Mouse (Mus musculus) midbrain, embryonic 11.5 days (tissue): Measurements from ENCODE around the gene Kcnk2. TPM values are rescaled to one million over a fixed set of nuclear protein-coding genes. Genes with fewer than 3 reads are reported as not detected.

ENCODE experiments used
- ATAC-seq: fragments of 200-750 bp; cut with Nextera tagmentation; 2 replicates; pipeline ENCODE4 v1.8.0; 2017; ENCODE audit warnings: moderate TSS enrichment, moderate library complexity; ENCODE audit not compliant: low FRiP score
- DNase-seq: peaks from one replicate; pipeline ENCODE4 v3.0.0; 2015; ENCODE audit warnings: low spot score; ENCODE audit errors: missing footprints
- H3K27ac ChIP-seq: fragments of 300-500 bp; sonication (generic); 2 replicates; pipeline ENCODE4 v1.5.1; 2014; ENCODE audit warnings: low read depth, low read length
- H3K27me3 ChIP-seq: fragments of 300-500 bp; sonication (generic); 2 replicates; pipeline ENCODE4 v1.6.1; 2014; ENCODE audit warnings: mild to moderate bottlenecking, low read length, moderate library complexity, mixed read lengths; ENCODE audit not compliant: control insufficient read depth, insufficient read depth
- H3K36me3 ChIP-seq: fragments of 300-500 bp; sonication (generic); 2 replicates; pipeline ENCODE4 v1.6.1; 2014; ENCODE audit warnings: mild to moderate bottlenecking, low read length, moderate library complexity, mixed read lengths; ENCODE audit not compliant: control insufficient read depth, insufficient read depth
- H3K4me1 ChIP-seq: fragments of 300-500 bp; sonication (generic); 2 replicates; pipeline ENCODE4 v1.6.1; 2014; ENCODE audit warnings: low read length; ENCODE audit not compliant: control insufficient read depth, insufficient read depth
- H3K4me2 ChIP-seq: fragments of 300-500 bp; sonication (generic); 2 replicates; pipeline ENCODE4 v1.6.1; 2014; ENCODE audit warnings: mild to moderate bottlenecking, moderate library complexity
- H3K4me3 ChIP-seq: fragments of 300-500 bp; sonication (generic); 2 replicates; pipeline ENCODE4 v1.5.1; 2014; ENCODE audit warnings: low read depth, low read length
- H3K9ac ChIP-seq: fragments of 300-500 bp; sonication (generic); 2 replicates; pipeline ENCODE4 v1.6.1; 2014; ENCODE audit warnings: low read length
- H3K9me3 ChIP-seq: fragments of 300-500 bp; sonication (generic); 2 replicates; pipeline ENCODE4 v1.6.1; 2016; ENCODE audit warnings: low read length; ENCODE audit not compliant: control insufficient read depth
- WGBS: fragments of 180-500 bp; shearing (Covaris S2); extraction: QIAGEN DNeasy Blood & Tissue Kit; methylation state at CpG from one replicate; pipeline ENCODE4 v1.1.7; 2014; 5-methylcytosine and 5-hydroxymethylcytosine counted together
- polyA plus RNA-seq: library from polyadenylated mRNA; unstranded; fragments of >200 nt; fragmentation: Nextera tagmentation; extraction: Ambion mirVana; gene quantifications from 2 replicates; pipeline ENCODE4 v1.2.1, GENCODE M21; 2014

Gene Kcnk2
- polyA plus RNA-seq, 1 experiment from 2014 or later: 5.2 TPM

DNA sequence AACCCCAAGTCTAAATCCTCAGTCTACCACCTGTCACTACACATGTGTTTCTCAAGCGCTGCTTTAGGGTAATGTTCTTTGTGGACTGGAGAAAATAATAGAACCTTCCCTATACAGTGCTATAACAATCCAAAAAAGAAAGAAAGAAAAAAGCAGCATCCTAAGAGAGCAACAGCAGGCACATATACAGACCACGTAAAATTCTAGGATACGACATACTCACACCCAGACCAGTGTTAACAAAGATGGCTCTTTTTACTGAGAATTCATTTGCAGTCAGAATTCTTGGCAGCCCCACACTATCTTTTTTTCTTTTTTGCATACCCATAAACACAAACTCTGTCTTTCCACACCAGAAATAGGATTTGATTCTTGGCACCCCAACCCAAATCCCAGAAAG lies 187.6 kb downstream of the Kcnk2 start:
- H3K9me3 ChIP-seq: no peaks in the 10 kb centered on the region
- WGBS: 92% methylated on average over 3 of the region's 3 CpGs
- no peaks in the 10 kb centered on the region for H3K27me3 ChIP-seq
- no peaks in the 10 kb centered on the region for H3K36me3 ChIP-seq
- no peak overlapping the region for H3K9ac ChIP-seq
- H3K4me2 ChIP-seq: no peak overlapping the region
- H3K27ac ChIP-seq: no peak overlapping the region
- DNase-seq (no peak), ATAC-seq (no peak)
- peaks cover under 1% of the 10 kb centered on the region; the same call in 1 of the 2 replicates for H3K4me1 ChIP-seq
- no peak overlapping the region for H3K4me3 ChIP-seq

DNA sequence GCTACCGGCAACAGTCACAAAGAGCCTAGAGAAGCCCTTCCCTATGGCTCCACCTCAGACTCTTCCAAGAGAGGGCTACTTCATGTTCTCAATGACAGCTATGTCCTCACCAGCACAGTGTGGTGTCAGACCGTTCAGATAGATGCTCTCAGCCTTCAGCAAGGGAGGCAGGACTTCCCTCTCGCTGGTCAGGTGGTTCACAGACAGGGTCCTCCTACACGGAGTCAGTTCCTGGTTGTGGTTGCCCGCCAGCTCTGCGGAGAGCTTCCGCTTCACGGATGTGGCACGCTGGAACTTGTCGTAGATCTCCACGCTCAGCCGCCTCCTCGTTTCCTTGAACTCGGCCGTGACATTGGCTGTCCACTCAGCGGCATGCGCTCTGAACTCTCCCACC lies 192.4 kb downstream of the Kcnk2 start:
- Histone ChIP-seq H3K4me2 (no peak overlapping the region), H3K36me3 (no peaks in the 10 kb centered on the region), H3K9ac (no peak overlapping the region), H3K4me3 (no peak overlapping the region), H3K27me3 (no peaks in the 10 kb centered on the region), H3K4me1 (peaks cover 3% of the 10 kb centered on the region; the same call in 1 of the 2 replicates), H3K9me3 (no peaks in the 10 kb centered on the region), H3K27ac (no peak overlapping the region)
- WGBS: 88% methylated on average over 17 of the region's 17 CpGs
- DNase-seq (no peak), ATAC-seq (peak; percentile 59)

DNA sequence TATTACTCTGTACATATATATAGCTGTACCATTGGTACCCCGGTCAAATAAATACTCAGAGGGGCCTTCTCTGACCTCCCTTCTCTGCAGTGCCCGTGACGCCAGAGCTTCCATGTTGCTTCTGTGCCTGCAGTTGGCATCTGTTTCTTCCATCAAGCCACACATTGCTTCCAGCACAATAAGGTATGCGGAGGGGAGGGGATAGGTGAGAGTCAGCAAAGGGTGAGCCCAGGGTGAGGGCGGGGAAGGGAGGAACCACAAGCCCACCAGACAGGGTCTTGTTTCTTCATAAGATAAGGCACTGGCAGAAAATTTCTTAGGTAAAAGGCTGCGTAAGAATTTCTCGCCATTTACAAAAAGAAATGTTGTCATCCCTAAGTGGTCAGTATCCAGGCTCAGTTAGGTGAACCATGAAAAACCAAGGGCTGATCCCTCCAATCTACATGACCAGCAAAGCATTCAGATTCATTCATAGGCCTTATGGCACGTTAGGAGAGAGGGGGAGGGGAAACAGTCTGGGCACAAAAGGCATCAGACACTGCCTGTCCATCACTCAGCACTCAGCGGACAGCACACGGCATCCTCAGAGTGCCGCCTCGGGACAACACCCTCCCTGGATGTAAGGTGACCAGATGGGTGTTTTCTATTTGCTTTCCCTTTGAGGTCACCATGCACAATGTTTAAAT lies 192.9 kb downstream of the Kcnk2 start:
- H3K4me2 ChIP-seq: no peak overlapping the region
- ATAC-seq (peak; percentile 79), DNase-seq (no peak)
- H3K27me3 ChIP-seq: no peaks in the 10 kb centered on the region
- H3K4me3 ChIP-seq: no peak overlapping the region
- no peaks in the 10 kb centered on the region for H3K9me3 ChIP-seq
- H3K36me3 ChIP-seq: no peaks in the 10 kb centered on the region
- H3K4me1 ChIP-seq: peaks cover 3% of the 10 kb centered on the region; the same call in 1 of the 2 replicates
- WGBS: 63% methylated on average over 12 of the region's 12 CpGs
- no peak overlapping the region for H3K9ac ChIP-seq
- H3K27ac ChIP-seq: no peak overlapping the region

DNA sequence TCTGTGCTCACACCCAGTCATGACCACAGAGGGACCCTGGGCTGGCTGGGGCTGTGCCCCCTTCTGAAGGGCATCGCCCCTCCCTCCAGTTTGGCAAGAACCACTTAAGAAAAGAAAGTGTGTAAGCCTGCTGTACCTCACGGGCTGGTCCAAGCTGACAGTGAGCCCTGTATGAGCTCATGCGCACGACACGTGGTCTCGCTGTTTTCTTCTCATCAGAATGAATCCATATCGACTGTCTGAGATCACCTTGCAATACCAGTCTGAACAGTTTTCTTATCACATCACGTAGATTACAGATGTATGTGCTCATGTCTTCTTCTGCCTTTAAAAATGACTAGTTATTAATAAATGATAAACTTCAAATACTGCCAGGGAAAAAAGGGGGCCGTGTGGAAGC lies 193.5 kb downstream of the Kcnk2 start:
- DNase-seq (no peak), ATAC-seq (no peak)
- no peak overlapping the region for H3K4me2 ChIP-seq
- 86% methylated on average over 9 of the region's 9 CpGs for WGBS
- no peak overlapping the region for H3K9ac ChIP-seq
- H3K9me3 ChIP-seq: no peaks in the 10 kb centered on the region
- H3K36me3 ChIP-seq: no peaks in the 10 kb centered on the region
- H3K4me3 ChIP-seq: no peak overlapping the region
- H3K4me1 ChIP-seq: peaks cover 3% of the 10 kb centered on the region; the same call in 1 of the 2 replicates
- no peak overlapping the region for H3K27ac ChIP-seq
- H3K27me3 ChIP-seq: no peaks in the 10 kb centered on the region

DNA sequence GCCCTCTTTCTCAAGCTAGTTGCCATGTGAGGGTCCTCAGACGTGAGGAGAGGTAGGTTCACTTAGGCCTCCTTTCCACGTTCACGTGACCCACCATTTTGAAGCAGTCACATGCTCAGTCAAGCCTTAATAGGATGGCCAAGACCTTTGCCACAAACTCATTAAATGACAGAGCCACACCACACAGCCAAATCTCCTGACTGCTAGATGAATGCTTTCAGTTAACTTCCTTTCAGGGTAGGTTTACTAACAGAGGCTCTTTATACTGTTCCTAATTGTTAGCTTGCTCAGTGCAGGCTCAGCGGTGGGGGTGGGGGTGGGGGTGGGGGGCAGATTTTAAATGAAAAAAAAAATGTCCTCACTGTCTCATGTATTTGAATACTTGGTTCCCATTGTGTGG lies 206.3 kb downstream of the Kcnk2 start:
- no peak for ATAC-seq
- peak; percentile 35 for DNase-seq
- Histone ChIP-seq H3K27me3 (no peaks in the 10 kb centered on the region), H3K9me3 (no peaks in the 10 kb centered on the region; the same call in 1 of the 2 replicates), H3K4me3 (no peak overlapping the region), H3K27ac (no peak overlapping the region), H3K9ac (no peak overlapping the region), H3K36me3 (no peaks in the 10 kb centered on the region), H3K4me1 (no peaks in the 10 kb centered on the region; the same call in 1 of the 2 replicates), H3K4me2 (no peak overlapping the region)
- 62% methylated on average over 4 of the region's 4 CpGs for WGBS

DNA sequence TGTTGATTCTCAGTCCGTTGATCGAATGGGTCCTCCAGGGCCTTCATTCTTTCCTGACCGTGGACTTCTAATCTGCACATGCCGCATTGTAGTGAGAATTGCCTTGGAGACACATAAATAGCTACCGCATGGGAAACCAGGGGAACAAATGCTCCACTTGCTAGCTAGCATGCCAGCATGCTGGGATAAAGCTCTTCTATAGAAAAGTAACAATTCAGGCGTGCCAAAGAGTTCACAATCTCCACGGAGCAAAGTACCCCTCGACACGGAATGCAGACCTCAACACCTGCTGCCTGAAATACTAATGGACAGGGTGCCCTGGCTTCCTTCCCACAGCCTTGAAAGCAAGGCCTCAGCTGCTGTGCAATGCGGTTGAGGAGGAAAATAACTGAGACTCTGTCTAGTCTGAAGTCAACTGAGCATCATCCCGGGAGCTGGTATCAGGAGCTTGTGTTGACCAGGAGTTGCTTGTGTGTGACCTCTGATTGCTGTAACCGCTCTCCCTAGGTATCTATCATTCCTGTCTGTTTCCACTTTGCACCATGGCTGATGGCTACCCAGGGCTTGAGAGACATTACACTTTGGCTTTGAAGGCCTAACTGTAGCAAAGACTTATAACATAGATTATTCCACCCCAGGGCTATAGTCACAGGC lies 214.2 kb downstream of the Kcnk2 start:
- Histone ChIP-seq H3K4me1 (peaks cover 18% of the 10 kb centered on the region), H3K27ac (peak overlapping the region; percentile 81), H3K4me3 (no peak overlapping the region), H3K27me3 (no peaks in the 10 kb centered on the region), H3K9me3 (no peaks in the 10 kb centered on the region), H3K9ac (no peak overlapping the region), H3K4me2 (no peak overlapping the region), H3K36me3 (no peaks in the 10 kb centered on the region)
- WGBS: 20% methylated on average over 12 of the region's 12 CpGs
- peak; percentile 93 for DNase-seq
- peak; percentile 92 for ATAC-seq

DNA sequence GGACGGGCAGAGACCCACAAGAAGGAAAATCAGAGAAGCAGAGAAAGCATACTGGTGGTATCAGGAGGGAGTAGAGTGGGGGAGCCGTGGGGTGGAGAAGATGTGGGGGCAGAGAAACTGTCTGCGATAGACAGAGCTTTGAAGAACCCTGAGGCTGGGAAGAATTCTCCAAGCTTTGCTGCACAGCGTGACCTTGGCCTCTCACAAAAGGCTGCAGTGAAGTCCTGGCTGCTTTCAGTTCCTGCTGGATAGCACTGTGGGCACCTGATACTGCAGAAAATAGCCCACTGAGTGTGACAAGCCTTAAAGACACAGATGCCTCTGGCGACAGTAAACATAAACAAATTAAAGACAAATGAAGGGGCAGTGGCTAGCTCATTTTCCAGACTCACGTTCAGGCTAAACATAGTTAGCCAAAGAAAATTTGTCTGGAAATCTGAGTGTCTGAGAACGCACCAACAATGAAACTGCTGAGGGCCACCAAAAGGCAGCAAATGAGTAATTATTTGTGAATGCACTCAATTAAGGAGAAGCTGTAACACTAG lies 216.8 kb downstream of the Kcnk2 start:
- Histone ChIP-seq H3K36me3 (no peaks in the 10 kb centered on the region), H3K9ac (0 out of 2 replicates have a peak overlapping the region, but pooled peaks have one; percentile 16), H3K27me3 (no peaks in the 10 kb centered on the region), H3K4me3 (no peak overlapping the region), H3K9me3 (no peaks in the 10 kb centered on the region), H3K4me1 (peaks cover 18% of the 10 kb centered on the region), H3K27ac (peak overlapping the region; percentile 48; the same call in 1 of the 2 replicates), H3K4me2 (no peak overlapping the region)
- WGBS: 49% methylated on average over 7 of the region's 7 CpGs
- ATAC-seq: no peak
- DNase-seq: peak; percentile 82

DNA sequence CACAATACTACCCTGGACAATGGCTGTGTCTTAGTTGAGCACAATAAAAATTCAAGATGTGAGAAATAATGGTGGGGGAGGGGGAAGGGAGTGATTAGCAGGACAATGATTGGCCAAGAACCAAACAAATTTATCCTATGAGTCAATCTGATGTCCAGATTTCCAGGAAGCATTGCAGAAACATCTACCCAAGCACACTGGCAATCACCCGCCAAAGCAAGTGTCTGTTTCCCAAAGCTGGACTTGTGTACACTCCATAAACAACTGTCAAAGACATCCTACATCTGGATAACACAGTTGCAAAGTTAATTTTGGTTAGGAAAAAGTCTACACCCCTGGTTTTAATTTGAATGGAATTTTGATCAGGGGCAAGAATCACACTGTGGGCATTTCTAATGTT lies 224.3 kb downstream of the Kcnk2 start:
- H3K9me3 ChIP-seq: no peaks in the 10 kb centered on the region
- no peak overlapping the region for H3K9ac ChIP-seq
- no peak overlapping the region for H3K4me2 ChIP-seq
- no peaks in the 10 kb centered on the region for H3K4me1 ChIP-seq
- ATAC-seq (no peak), DNase-seq (peak; percentile 10)
- H3K27ac ChIP-seq: no peak overlapping the region
- H3K27me3 ChIP-seq: no peaks in the 10 kb centered on the region
- H3K4me3 ChIP-seq: no peak overlapping the region
- 93% methylated on average over 1 of the region's 1 CpGs for WGBS
- H3K36me3 ChIP-seq: no peaks in the 10 kb centered on the region

DNA sequence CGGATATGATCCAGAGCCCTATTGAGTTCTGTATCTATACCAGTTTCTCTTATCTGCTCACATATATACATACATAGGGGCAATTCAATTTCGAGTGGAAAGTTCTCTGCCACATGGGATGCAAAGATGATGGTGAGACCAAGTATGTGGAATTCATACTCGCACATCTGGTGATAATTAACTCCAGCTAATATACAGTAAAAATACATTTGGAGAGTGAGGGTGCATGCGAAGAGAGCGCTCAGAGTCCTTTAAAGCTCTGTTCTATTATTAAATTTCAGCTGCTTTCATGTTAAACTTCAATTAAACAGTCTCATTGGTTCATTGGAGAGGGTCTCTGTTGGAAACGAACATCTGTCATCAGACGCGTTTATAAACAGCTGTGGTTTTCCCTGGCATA lies 228.6 kb downstream of the Kcnk2 start:
- WGBS: 86% methylated on average over 8 of the region's 8 CpGs
- Histone ChIP-seq H3K4me2 (no peak overlapping the region), H3K36me3 (no peaks in the 10 kb centered on the region), H3K9ac (no peak overlapping the region), H3K9me3 (no peaks in the 10 kb centered on the region), H3K4me3 (no peak overlapping the region), H3K27me3 (no peaks in the 10 kb centered on the region), H3K27ac (no peak overlapping the region), H3K4me1 (no peaks in the 10 kb centered on the region)
- ATAC-seq (no peak), DNase-seq (no peak)
